Mouse (Mus musculus): ENCODE measurements around the gene Tnfrsf1b. TPM values are rescaled to one million over a fixed set of nuclear protein-coding genes. Genes with fewer than 3 reads are reported as not detected.

The Tnfrsf1b gene
- total and polyA plus RNA-seq, 3 experiments = 11.4 to 21.6 (median 14.9) TPM

- Histone ChIP-seq H3K9me3 (replicated peaks; ENCODE audit: low read length) (peaks cover 4% of the 10 kb centered on the region), H3K27me3 (replicated peaks) (no peaks in the 10 kb centered on the region), H3K27ac (ENCODE audit: insufficient read depth, low read depth) (no peak overlapping the region), H3K79me2 (replicated peaks; ENCODE audit: control insufficient read depth, extremely low read depth, insufficient read depth, poor library complexity, severe bottlenecking) (no peaks in the 10 kb centered on the region), H3K9ac (ENCODE audit: insufficient read depth, low read depth) (no peak overlapping the region), H3K4me3 (replicated peaks in 1 of 3; ENCODE audit: low read depth in 2 of 3, low read length in 2 of 3, poor library complexity in 1 of 3) (no peak overlapping the region), H3K36me3 (replicated peaks in 1 of 2; ENCODE audit: control insufficient read depth in 1 of 2, insufficient read depth in 1 of 2, low read length in 1 of 2) (peaks cover 16 to 46% of the 10 kb centered on the region in 2 experiments), H3K4me2 (ENCODE audit: insufficient read depth, low read depth, poor library complexity, severe bottlenecking) (no peak overlapping the region), H3K4me1 (ENCODE audit: control insufficient read depth in 1 of 2, insufficient read depth in 2 of 2) (peaks cover 10 to 11% of the 10 kb centered on the region in 2 experiments)
- DNase-seq (ENCODE audit: extremely low read depth) = no peak
- dilution Hi-C loops (cut with MboI; ENCODE audit: extremely low pct_ligation_motif_present, extremely low pct_unique_long_range_greater_than_20kb, low sequenced_read_pairs) (no loop called here), in situ Hi-C loops (cut with MboI; ENCODE audit: low pct_ligation_motif_present, low pct_unique_long_range_greater_than_20kb, low sequenced_read_pairs) (loop anchor here (5.0 to 25.0 kb wide), 2 partner anchors 66 to 396 kb away; partner anchors contain the start of gene Dhrs3)
- TF ChIP-seq ZKSCAN1 (IDR thresholded peaks at IDR 0.05; ENCODE audit: borderline replicate concordance, low read depth, low read length) (no peak), GABPA (IDR thresholded peaks at IDR 0.05; ENCODE audit: insufficient replicate concordance, low read depth, low read length) (no peak), BHLHE40 (IDR thresholded peaks at IDR 0.05; ENCODE audit: low read depth, low read length) (peak; percentile 67), CHD2 (IDR thresholded peaks at IDR 0.05; ENCODE audit: low read length) (no peak)
These were observed 36.8 kb upstream of the Tnfrsf1b start for GRCm38 (mm10) chr4:145283441-145283840.

GRCm38 (mm10) chr4:145280966-145281365 is 34.3 kb upstream of the Tnfrsf1b start:
- peaks cover 4% of the 10 kb centered on the region for H3K9me3 ChIP-seq (replicated peaks; ENCODE audit: low read length)
- peaks cover 10 to 46% of the 10 kb centered on the region in 2 experiments for H3K36me3 ChIP-seq (replicated peaks in 1 of 2; ENCODE audit: control insufficient read depth in 1 of 2, insufficient read depth in 1 of 2, low read length in 1 of 2)
- no peak overlapping the region for H3K9ac ChIP-seq (ENCODE audit: insufficient read depth, low read depth)
- H3K27me3 ChIP-seq (replicated peaks) = no peaks in the 10 kb centered on the region
- dilution Hi-C loops (cut with MboI; ENCODE audit: extremely low pct_ligation_motif_present, extremely low pct_unique_long_range_greater_than_20kb, low sequenced_read_pairs) = no loop called here
- in situ Hi-C loops (cut with MboI; ENCODE audit: low pct_ligation_motif_present, low pct_unique_long_range_greater_than_20kb, low sequenced_read_pairs) = loop anchor here (5.0 to 25.0 kb wide), 2 partner anchors 64 to 394 kb away; partner anchors contain the start of gene Dhrs3
- H3K27ac ChIP-seq (ENCODE audit: insufficient read depth, low read depth) = no peak overlapping the region
- no peak for DNase-seq (ENCODE audit: extremely low read depth)
- no peak for TF ChIP-seq RCOR1 (conservative IDR thresholded peaks at IDR 0.05; ENCODE audit: low read depth, low read length)
- no peak overlapping the region for H3K4me2 ChIP-seq (ENCODE audit: insufficient read depth, low read depth, poor library complexity, severe bottlenecking)
- no peaks in the 10 kb centered on the region for H3K79me2 ChIP-seq (replicated peaks; ENCODE audit: control insufficient read depth, extremely low read depth, insufficient read depth, poor library complexity, severe bottlenecking)
- H3K4me1 ChIP-seq (ENCODE audit: control insufficient read depth in 1 of 2, insufficient read depth in 2 of 2) = peaks cover 17 to 30% of the 10 kb centered on the region in 2 experiments
- H3K4me3 ChIP-seq (replicated peaks in 1 of 3; ENCODE audit: low read depth in 2 of 3, low read length in 2 of 3, poor library complexity in 1 of 3) = no peak overlapping the region

DNA sequence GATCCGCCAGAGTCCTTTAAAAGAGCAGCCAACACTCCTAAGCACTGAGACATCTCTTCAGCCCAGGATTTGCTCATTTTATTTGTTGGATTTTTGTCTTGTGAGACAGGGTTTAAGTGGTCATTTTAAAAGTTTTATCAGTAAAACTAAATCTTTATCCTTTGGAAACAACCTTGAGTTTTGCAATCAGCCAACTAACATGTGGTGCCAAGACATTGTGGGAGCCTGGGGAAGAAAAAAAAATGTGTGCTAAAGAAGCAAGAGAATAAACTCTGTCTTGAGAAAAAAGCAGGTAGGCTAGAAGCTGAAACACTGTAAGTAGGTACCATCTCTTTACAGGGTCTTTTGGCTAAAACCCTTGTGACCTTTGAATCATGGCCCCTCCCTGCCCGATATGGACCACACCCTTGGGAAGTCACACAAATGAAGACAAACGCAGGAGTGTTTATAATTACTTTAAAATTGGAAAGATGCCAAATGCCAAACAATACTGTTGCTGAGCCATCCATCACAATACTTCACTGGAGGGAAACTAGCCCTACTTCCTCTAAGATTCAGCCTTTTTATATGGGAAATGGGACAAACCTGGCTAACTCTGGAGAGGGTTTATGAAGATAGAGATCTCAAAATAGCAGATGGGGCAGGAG is 32.2 kb upstream of the Tnfrsf1b start:
- in situ Hi-C loops (cut with MboI; ENCODE audit: low pct_ligation_motif_present, low pct_unique_long_range_greater_than_20kb, low sequenced_read_pairs) = loop anchor here (25.0 kb wide), 1 partner anchor 392 kb away; the partner anchor contains the start of gene Dhrs3
- TF ChIP-seq HCFC1 (IDR thresholded peaks at IDR 0.05; ENCODE audit: low read depth, low read length) = no peak
- no peak for TF ChIP-seq CTCF (conservative IDR thresholded peaks at IDR 0.05 in 1 of 2, IDR thresholded peaks at IDR 0.05 in 1 of 2; ENCODE audit: low read depth in 2 of 2, low read length in 2 of 2)
- TF ChIP-seq ZKSCAN1 (IDR thresholded peaks at IDR 0.05; ENCODE audit: borderline replicate concordance, low read depth, low read length) = no peak
- TF ChIP-seq ZC3H11A (IDR thresholded peaks at IDR 0.05; ENCODE audit: low read depth, low read length) = no peak
- no peak for TF ChIP-seq TBP (conservative IDR thresholded peaks at IDR 0.05; ENCODE audit: low read depth, low read length)
- no peak for TF ChIP-seq ZMIZ1 (IDR thresholded peaks at IDR 0.05; ENCODE audit: low read depth, low read length)
- TF ChIP-seq NELFE (IDR thresholded peaks at IDR 0.05; ENCODE audit: low read depth, low read length) = no peak
- no peak for TF ChIP-seq MXI1 (IDR thresholded peaks at IDR 0.05; ENCODE audit: low read depth, low read length)
- TF ChIP-seq NRF1 (IDR thresholded peaks at IDR 0.05; ENCODE audit: low read depth, low read length) = no peak
- no peak for TF ChIP-seq JUND (conservative IDR thresholded peaks at IDR 0.05; ENCODE audit: low read depth, low read length)
- TF ChIP-seq USF2 (conservative IDR thresholded peaks at IDR 0.05; ENCODE audit: low read depth, low read length) = no peak
- no peak for TF ChIP-seq ZNF384 (IDR thresholded peaks at IDR 0.05; ENCODE audit: low read depth, low read length)
- TF ChIP-seq SIN3A (IDR thresholded peaks at IDR 0.05; ENCODE audit: low read length) = no peak
- no peak for TF ChIP-seq RCOR1 (conservative IDR thresholded peaks at IDR 0.05; ENCODE audit: low read depth, low read length)
- TF ChIP-seq POLR2AphosphoS2 (IDR thresholded peaks at IDR 0.05; ENCODE audit: low read depth, low read length) = no peak
- H3K9me3 ChIP-seq (replicated peaks; ENCODE audit: low read length) = peaks cover 4% of the 10 kb centered on the region
- H3K79me2 ChIP-seq (replicated peaks; ENCODE audit: control insufficient read depth, extremely low read depth, insufficient read depth, poor library complexity, severe bottlenecking) = no peaks in the 10 kb centered on the region
- peaks cover 8 to 42% of the 10 kb centered on the region in 2 experiments for H3K36me3 ChIP-seq (replicated peaks in 1 of 2; ENCODE audit: control insufficient read depth in 1 of 2, insufficient read depth in 1 of 2, low read length in 1 of 2)
- no peak overlapping the region for H3K4me2 ChIP-seq (ENCODE audit: insufficient read depth, low read depth, poor library complexity, severe bottlenecking)
- no peak overlapping the region for H3K9ac ChIP-seq (ENCODE audit: insufficient read depth, low read depth)
- no peaks in the 10 kb centered on the region for H3K27me3 ChIP-seq (replicated peaks)
- dilution Hi-C loops (cut with MboI; ENCODE audit: extremely low pct_ligation_motif_present, extremely low pct_unique_long_range_greater_than_20kb, low sequenced_read_pairs) = no loop called here
- DNase-seq (ENCODE audit: extremely low read depth) = no peak
- H3K4me1 ChIP-seq (ENCODE audit: control insufficient read depth in 1 of 2, insufficient read depth in 2 of 2) = peaks cover 12 to 27% of the 10 kb centered on the region in 2 experiments
- H3K27ac ChIP-seq (ENCODE audit: insufficient read depth, low read depth) = no peak overlapping the region
- H3K4me3 ChIP-seq (replicated peaks in 1 of 3; ENCODE audit: low read depth in 2 of 3, low read length in 2 of 3, poor library complexity in 1 of 3) = no peak overlapping the region
